Mouse (Mus musculus) layer of hippocampus, postnatal 14 days (tissue): ENCODE measurements at regions not wholly inside any gene's neighbourhood (a gene's known extent, or its start where the extent isn't known, plus 50 kb on each side); places are given as distances from the start of the nearest gene placed in this dataset.

Source experiments
- DNase-seq, 2 experiments: peaks; one replicate each; pipeline ENCODE4 v3.0.0; 2021 to 2022; ENCODE audit warnings: low spot score in 2 of 2, mixed read lengths in 1 of 2

DNA sequence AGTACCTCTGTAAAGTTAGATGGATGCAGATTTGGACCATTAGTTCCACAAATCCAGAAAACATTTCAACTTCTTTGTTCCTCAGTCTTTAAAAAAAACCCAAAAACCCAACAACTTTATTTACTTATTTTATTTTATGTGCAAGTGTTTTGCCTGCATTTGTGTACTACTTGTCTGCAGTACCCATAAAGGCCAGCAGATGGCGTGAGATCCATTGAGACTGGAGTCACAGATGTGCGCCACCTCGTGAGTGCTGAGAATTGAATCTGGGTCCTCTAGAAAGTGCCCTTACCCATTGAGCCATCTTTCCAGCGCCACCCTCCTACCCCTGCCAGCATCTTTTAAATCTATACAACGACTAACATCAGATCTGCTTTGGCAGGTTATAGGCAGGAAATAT lies 53.0 kb downstream of the Gm12689 start:
- no peak for DNase-seq

DNA sequence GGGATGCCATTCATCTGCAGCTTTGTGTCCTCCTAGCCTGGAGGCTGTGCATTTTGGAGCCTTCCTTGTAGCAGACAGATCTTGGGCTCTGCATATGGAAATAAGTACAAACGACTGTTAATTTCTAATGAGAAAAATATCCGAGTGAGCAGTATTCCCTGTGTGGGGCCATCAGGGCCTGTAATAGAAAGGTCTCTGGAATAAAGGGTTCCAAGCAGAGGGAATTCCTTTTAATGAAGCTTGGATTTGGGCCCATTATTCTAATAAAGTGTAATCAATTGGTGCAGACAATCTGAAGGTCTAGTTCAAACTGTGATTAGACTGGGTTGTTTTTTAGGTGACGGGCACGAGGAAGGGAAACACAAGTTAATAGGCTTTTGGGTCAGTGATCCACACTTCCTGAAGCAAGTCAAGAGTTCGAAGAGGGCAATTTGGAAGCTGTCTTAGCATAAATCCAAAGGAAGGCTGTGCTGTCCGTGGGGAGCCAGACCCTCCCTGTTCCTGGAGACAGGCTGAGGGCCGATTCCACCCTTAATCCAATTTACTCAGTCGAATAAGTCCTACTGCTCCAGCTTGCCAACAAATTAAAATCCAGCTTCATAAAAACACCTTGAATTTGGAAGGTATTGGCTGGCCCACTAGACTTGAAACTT lies 57.5 kb downstream of the Gm12689 start:
- DNase-seq, result no peak

DNA sequence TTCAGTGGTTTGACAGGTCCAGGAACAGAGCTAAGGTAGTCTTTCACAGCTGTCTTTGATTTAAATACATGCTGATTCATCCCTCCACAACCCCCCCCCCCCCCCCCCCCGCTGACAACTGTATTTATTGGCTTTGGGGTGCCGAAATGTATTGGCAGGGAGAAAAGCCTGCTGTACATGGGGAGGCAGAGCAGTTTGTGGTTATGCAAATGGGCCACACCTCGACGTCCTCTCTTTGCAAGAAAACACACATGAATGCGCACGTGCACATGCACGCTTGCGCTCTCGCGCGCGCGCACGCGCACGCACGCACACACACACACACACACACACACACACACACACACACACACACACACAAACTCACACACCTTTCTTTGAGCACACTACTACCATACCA lies 58.5 kb downstream of the Gm12689 start:
- DNase-seq, result no peak

DNA sequence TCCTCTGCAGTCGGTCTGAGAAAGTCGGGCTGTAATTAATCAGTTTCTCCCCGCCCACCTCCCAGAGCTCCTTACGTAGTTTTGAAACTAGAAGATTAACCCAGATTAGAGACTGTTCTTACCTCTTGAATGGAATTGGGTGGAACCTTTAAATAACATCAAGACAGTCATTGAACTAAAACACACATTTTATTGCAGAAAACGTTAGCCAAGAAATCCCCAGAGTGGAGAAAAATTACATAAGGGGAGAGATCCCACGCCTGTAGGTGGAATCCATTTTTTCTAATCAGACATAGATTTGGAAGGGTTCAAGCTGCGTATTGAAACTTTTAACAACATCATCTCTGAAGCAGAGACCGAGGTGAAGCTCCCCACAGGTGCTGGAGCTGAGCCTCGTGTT lies 59.1 kb downstream of the Gm12689 start:
- no peak for DNase-seq

DNA sequence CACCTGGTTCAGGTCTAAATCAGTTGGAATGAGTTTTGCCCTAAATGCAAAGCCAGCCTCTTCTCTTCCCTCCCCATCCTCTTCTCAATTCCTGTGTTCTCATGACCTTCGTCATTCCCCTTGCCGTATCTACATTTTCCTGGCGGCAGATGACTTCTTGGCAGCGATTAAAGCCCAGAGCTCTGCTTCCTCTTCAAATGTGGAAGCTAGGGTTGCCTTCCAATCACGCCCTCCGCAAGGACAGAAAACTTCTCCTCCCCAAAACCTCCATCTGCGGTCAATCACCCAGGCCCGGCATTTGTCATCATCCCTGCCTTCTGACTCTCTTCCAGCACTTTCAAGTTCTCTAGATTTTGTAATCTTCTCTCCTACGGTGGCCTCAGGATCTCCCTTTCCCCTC lies 72.3 kb downstream of the Gm12689 start:
- DNase-seq, result no peak

DNA sequence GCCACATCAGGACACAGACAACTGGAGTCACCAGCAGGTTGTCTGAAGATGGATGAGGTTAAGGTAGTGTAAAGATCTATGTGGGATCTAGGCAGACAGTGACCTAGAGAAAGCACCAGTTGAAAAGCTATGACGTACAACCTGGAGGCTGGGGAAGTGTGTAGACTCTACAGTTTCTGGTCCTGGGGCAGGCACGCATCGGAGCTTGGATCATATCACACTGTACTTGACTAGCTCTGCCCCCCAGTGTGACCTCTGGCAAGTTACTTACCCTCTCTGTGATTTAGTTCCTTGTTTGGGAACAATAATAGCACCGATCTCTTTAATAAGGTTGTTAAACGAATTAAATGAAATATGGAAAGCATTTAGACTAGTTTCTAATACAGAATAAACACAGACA lies 75.5 kb downstream of the Gm12689 start:
- DNase-seq, result no peak

DNA sequence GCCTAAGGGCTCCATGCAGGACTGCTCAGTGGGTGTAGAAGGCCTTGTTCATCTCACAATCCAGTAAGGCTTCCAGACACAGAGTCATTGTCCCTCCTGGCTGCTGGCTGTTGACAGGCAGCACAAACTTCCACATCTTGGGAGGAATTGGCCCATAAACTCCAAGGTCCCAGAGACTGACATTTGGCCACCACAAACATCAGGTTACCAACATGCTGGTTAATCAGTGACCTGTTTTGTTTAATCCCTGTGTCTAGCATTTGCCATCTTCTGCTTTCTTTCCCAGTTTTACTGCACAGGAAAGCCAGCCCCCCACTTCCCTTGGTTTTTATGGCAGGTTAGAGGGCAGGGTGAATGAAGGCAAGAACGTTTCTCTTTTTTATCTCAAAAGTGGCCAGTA lies 80.5 kb downstream of the Gm12689 start:
- DNase-seq, result no peak

DNA sequence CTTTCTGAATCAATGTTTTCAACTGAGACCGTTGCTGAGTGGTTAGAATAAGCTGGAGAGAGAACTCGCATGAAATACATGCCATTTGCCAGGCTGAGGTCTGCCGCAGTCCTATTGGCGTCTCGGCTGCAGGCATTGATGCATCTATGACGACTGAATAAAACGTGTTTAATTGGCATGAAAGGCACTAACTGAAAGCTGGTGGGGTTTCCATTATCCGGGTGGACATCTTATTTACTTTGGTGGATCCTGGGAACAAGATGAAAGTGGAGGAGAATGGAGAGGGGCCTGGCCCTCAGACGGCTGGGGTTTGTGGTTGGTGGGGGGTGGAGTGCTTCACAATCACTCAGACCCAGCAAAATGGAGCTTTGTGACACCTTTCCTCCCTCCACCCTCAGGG lies 81.2 kb downstream of the Gm12689 start:
- no peak for DNase-seq

DNA sequence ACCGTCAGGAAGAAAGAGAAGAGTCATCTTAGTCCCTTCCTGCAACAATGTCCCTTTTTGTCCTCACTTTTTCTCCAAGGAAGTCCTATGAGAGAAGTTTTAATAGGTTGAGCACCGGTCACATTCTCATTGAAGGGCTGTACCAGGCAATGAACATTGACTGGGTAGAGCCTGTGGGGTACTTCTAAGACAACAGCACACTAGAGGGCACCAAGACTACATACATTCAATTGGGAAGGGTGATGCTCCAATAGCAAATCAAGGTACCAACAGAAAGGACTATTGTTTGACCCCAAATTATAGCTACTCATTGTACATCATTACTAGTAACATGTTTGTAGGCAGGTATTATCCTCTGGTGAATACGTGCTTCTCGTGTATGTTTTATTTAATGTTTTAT lies 84.3 kb downstream of the Gm12689 start:
- DNase-seq, result no peak

DNA sequence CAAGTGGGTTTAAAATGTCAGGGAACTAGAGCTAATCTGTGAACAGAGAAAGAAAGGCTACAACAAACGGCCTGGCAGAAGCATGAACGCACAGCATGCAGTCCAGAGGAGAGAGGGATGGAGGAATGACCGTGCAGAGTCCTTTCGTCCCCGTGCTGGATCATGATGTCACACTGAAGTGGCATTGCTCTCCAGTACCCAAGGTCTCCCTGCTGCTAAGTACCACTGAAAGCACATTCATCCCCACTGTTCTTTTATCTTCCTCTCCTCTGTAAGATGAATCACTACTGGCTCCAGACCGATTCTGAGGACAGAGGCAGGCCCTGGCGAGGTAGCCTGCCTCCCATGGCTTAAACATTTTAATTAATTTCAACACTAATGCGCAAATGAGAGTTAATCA lies 89.7 kb downstream of the Gm12689 start:
- DNase-seq, result no peak

DNA sequence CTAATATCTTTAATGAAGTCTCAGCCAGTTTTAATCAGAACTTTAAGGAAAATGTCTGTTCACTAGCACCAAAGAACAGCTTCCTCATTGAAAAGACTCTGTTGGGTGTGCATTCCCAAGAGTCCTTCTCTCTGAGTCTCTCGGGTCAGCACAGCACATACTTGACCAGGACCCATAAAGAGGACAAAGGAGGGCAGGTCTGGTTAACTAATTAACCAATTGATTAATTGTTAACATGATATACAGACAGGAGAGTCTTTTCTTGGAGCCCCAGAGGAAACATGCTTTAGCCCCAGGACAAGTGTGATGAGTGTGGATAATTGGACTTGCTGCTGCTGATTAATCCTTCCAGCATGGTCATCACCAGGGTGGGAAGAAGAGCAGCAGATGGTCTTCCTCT lies 93.7 kb downstream of the Gm12689 start:
- DNase-seq, result no peak

DNA sequence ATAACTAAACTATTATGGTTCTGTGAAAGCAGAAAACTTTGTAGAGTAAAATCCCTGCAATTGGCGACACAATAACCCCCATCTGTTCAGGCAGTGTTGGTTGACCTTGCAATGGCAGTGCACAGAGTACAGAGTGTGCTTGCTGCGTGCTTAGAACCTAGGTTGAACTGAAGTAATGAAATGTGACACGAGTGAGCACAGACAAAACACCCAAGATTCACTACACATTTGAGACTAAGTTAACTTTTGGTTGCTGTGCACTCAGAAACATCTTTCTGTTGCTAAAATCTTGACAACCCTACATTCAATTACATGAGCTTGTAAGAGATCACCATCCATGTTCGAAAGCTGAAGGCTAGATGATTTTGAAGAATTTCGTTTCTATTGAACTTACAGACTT lies 97.3 kb downstream of the Gm12689 start:
- DNase-seq, result no peak

DNA sequence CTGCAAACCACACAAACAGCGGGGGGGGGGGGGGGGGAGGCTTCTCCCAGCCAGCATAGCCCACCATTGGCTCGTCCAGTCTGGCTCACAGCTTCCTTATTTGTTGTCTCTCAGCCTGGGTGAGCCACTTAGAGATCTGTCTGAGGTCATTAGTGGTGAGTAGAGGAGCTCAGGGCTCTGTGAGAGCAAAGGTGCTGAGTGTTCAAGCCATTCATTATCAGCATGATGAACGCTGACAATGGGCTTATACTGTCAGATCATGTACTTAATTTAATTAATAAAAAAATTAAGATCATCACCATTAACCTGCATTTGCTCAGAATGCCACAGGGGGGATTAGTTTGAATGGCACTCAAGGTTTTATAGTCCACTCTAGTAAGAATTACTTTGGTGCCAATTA lies 98.5 kb downstream of the Gm12689 start:
- DNase-seq, result no peak

DNA sequence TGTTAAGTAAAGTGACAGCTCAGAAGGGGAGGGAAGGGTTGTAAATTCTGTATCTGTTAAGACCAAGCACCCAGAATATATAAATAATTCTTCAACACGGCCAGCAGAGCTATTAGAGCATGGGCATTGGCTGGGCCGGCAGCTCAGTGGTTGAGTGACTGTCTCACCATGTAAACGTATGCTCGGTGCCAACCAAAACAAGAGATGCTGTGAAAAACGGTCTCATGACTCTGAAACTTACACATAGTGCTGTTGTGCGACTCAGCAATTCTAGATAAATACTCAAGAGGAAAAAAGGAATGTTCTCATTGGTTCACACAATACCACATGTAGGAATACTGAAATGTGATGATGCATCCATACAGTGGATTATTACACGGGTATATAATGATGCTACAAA lies 111.8 kb downstream of the Gm12689 start:
- no peak for DNase-seq

DNA sequence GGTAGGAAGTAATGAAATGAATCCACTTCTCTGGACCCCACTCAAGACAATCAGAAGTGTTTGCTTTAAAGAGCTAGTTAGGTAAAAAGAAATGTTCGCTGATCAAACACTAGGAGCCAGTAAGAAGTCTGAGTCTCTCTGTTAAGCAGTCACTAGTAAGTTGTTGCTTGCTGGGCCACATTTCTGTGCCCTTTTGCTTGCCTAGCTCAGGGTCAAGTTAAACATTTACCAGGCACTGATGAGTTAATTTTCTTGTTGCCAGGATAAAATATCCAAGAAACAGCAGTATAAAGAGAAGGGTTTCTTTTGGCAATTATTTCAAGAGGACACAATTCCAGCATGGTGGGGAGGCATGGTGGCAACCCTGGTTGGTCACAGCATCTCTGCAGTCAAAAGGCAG lies 127.7 kb downstream of the Gm12689 start:
- no peak for DNase-seq

DNA sequence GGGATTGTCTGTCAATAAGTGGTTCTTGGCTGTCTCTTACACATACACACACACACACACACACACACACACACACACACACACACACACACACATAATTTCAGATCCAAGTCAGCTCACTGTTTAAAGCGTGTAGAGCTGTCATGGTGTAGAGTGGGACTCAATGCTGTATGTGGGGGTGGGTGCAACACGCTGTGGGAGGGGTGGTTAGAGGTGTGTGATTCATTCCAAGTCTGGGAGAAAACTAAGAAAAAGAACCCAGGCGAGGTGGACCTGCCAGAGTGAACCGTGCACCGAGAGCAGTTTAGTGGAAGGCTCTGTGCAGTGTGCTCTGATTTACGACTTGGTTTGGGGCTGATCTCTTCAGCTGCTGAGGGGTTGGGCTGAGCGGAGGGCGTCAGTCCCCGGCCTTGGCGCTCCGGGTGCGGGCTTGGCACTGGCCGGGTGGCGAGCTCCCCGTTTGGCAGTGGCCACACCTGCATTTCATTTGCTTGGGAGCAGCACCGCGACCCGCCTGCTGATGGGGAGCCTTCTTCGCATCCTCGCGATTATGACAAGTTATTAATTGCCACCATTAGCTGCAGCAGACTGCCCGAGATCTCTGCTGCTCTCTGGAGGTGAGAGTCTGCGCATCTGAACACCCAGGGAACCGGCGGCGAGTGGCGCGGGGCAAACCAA lies 149.5 kb downstream of the Gm12689 start:
- peak; percentile 28 to 48 for DNase-seq

DNA sequence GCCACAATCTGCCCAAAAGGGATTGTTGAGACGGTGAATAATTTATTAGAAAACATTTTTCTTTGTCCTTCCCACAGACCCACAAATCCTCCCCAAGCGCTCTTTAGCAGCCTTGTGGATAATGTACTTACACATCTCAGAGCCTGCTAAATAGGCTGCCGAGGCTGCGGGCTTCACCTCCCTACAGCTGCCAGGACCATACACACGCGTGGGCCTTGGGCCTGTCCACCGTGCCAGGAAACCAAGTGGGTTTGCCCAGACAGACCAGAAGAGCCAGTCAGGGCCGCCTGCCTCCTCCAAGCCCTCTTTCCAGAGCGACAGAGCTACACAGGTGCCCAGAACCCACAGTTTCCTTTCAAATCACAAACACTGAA lies 150.0 kb downstream of the Gm12689 start:
- no peak for DNase-seq

DNA sequence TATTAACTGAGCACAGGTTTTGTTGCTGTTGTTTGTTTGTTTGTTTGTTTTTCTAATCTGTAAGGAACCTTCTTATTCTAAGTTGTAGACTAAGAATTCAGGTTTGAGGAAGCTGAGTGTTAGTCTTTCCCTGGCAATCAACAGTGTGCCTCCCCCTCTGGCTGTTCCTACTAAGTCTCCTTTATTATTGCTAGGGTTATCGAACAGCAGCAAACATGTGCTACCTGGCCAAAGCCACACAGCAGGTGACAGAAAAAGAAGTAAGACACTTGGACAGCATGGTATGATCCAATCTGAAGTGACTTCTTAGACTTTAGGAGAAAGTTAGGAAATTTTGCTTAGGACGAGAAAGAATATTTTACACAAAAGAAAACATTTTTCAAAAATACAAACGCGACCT lies 163.3 kb downstream of the Gm12689 start:
- DNase-seq, result no peak

DNA sequence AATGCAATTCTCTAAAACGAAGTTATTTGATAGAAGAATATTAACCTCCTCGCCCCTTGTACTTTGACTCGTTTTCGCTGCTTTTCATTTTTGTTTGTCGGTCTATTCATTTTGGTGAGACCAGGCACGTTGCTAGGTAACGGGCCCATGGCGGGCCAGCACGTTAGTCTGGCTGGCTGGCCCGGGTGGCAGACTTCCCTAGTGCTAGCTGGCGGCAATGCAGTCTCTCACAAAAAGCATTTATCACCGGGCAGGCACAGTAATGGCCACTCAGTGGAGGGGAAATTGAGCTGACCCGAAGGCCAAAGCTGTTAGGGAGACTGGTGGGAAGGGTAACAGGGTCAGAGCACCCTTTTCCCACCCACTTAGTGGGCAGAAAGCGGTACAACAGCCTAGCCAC lies 163.7 kb downstream of the Gm12689 start:
- DNase-seq, result peak; percentile 76 to 86

DNA sequence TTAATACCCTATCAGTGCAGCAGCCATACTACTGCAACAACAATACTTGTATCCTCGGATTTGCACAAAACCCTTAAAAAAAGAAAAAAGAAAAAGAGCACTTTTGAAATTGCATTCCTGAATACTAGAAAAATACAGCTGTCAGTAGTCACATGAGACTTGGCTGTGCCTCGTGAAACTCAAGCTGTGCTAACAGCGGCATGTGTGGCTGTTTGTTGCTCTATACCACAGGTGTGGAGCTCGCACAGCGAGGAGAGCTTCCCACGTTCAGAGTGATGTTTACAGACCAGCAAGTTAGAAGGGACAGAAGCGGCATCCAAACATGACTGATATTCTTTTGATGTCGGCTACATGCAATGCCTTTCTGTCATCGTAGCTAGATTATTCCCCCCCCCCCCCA lies 169.8 kb downstream of the Gm12689 start:
- DNase-seq, result no peak

DNA sequence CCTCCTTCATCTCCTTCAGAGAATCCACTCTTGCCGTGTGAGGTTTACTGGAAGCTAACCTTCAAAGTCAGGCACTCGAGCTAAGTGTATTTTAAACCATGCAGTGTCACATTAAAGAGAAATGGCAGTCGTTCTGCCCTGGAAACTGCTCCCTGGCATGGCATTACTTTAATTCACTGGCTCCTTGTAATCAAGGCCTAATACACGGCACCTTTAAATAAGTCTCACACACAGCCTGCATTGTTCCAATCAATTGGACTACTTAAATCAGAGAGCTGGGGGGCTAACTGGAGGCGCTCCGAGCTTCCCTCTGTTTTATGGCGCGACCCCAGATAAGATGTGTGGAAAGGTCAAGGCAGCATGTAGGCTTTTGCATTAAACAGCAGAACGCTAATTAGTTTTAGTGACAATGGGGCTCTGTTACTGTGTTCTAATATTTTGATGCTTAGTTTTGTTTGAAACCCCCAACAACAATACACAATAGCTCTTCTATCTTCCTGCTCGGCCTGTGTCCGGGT lies 180.1 kb downstream of the Gm12689 start:
- no peak for DNase-seq

DNA sequence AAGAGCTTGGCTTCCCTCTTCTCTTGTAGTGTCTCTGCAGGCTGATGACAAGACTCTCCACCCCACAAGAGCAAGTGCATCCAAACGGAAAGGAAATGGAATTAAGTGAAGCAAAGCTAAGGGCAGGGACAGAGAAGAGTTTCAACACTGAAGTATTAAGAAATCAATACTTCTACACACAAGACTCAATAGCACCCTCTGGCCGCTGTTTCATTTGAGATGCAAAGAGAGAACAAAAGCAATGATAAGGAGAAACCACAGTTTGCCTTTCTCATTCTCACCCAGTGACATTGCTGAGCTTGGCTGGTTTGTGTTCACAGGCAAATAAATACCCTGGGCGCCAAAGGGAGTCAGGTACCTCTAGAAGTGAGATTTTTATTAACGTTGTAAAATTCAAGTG lies 171.8 kb upstream of the Foxd3 start:
- no peak for DNase-seq
